Mouse (Mus musculus) bone marrow, adult 2 months (tissue): ENCODE results near the gene Rtp4.

ENCODE experiments used
- CTCF ChIP-seq: fragments of 200-500 bp; IDR thresholded peaks from 2 replicates; pipeline ENCODE4 v1.5.1; 2011; ENCODE audit warnings: low read length, control low read depth; ENCODE audit not compliant: control insufficient read depth, insufficient read depth
- POLR2A ChIP-seq: fragments of 200-500 bp; IDR thresholded peaks from 2 replicates; pipeline ENCODE4 v1.6.1; 2011; ENCODE audit warnings: low read depth, mild to moderate bottlenecking, control low read depth, low read length, borderline replicate concordance; ENCODE audit not compliant: control insufficient read depth

GRCm38 (mm10) chr16:23501288-23501687 lies 18.8 kb upstream of the Rtp4 start:
- no peak for TF ChIP-seq CTCF
- no peak for TF ChIP-seq POLR2A
